Mouse (Mus musculus) cerebellum, adult 2 months (tissue): ENCODE measurements around the gene Morc4. TPM values are rescaled to one million over a fixed set of nuclear protein-coding genes. Genes with fewer than 3 reads are reported as not detected.

ENCODE experiments used
- DNase-seq, 2 experiments: peaks; one replicate each; pipeline ENCODE4 v3.0.0; 2021
- H3K27ac ChIP-seq: fragments of 200-500 bp; 2 replicates; pipeline ENCODE4 v1.5.1; 2012; ENCODE audit warnings: low read length, control low read depth, inconsistent platforms; ENCODE audit not compliant: insufficient read depth
- H3K27me3 ChIP-seq: fragments of 200-500 bp; 2 replicates; pipeline ENCODE4 v1.6.1; 2012; ENCODE audit warnings: inconsistent platforms, mild to moderate bottlenecking, low read length, moderate library complexity; ENCODE audit not compliant: control insufficient read depth, insufficient read depth
- H3K4me1 ChIP-seq: fragments of 200-500 bp; 2 replicates; pipeline ENCODE4 v1.6.1; 2011; ENCODE audit warnings: low read length; ENCODE audit not compliant: control insufficient read depth, insufficient read depth
- H3K4me3 ChIP-seq: fragments of 200-500 bp; replicated peaks from 2 replicates; pipeline ENCODE3; 2011; ENCODE audit warnings: mild to moderate bottlenecking, low read depth, low read length, control low read depth; ENCODE audit not compliant: insufficient read depth
- CTCF ChIP-seq: fragments of 200-500 bp; IDR thresholded peaks from 2 replicates; pipeline ENCODE4 v1.5.1; 2011; ENCODE audit warnings: low read depth, mild to moderate bottlenecking, control low read depth, low read length, moderate library complexity, borderline replicate concordance; ENCODE audit not compliant: insufficient read depth
- POLR2A ChIP-seq: fragments of 200-500 bp; IDR thresholded peaks from 2 replicates; pipeline ENCODE4 v1.6.1; 2011; ENCODE audit warnings: low read length, control low read depth, borderline replicate concordance; ENCODE audit not compliant: insufficient read depth
- WGBS: fragments of 180-500 bp; shearing (Covaris S2); methylation state at CpG from one replicate; pipeline ENCODE4 v1.1.7; 2018; 5-methylcytosine and 5-hydroxymethylcytosine counted together
- polyA plus RNA-seq: library from polyadenylated mRNA; depleted of rRNA; stranded (reverse); fragments of >200 nt; gene quantifications from 2 replicates; pipeline ENCODE4 v1.2.3, GENCODE M21; 2012

Gene Morc4
- polyA plus RNA-seq, 1 experiment: 7.0 TPM

- no peak overlapping the region for H3K4me3 ChIP-seq
- TF ChIP-seq POLR2A (no peak), CTCF (no peak)
Observed at GRCm38 (mm10) chrX:139854795-139855194, 16.7 kb downstream of the Morc4 start.

GRCm38 (mm10) chrX:139841091-139841490 lies 30.4 kb downstream of the Morc4 start:
- Histone ChIP-seq H3K4me1 (no peaks in the 10 kb centered on the region), H3K27me3 (no peaks in the 10 kb centered on the region), H3K27ac (no peak overlapping the region), H3K4me3 (no peak overlapping the region)
- DNase-seq: no peak
- 88% methylated on average over 6 of the region's 6 CpGs for WGBS
- no peak for TF ChIP-seq POLR2A
- TF ChIP-seq CTCF: no peak

More at GRCm38 (mm10) chrX:139854795-139855194, 16.7 kb downstream of the Morc4 start:
- no peaks in the 10 kb centered on the region for H3K4me1 ChIP-seq
- H3K27me3 ChIP-seq: no peaks in the 10 kb centered on the region
- no peak overlapping the region for H3K27ac ChIP-seq
- no peak for DNase-seq
- 92% methylated on average over 4 of the region's 4 CpGs for WGBS

GRCm38 (mm10) chrX:139839057-139839456 lies 32.4 kb downstream of the Morc4 start:
- no peaks in the 10 kb centered on the region for H3K4me1 ChIP-seq
- no peak overlapping the region for H3K4me3 ChIP-seq
- no peaks in the 10 kb centered on the region for H3K27me3 ChIP-seq
- TF ChIP-seq CTCF (no peak), POLR2A (no peak)
- DNase-seq: no peak
- no peak overlapping the region for H3K27ac ChIP-seq
- 51% methylated on average over 3 of the region's 3 CpGs for WGBS

DNA sequence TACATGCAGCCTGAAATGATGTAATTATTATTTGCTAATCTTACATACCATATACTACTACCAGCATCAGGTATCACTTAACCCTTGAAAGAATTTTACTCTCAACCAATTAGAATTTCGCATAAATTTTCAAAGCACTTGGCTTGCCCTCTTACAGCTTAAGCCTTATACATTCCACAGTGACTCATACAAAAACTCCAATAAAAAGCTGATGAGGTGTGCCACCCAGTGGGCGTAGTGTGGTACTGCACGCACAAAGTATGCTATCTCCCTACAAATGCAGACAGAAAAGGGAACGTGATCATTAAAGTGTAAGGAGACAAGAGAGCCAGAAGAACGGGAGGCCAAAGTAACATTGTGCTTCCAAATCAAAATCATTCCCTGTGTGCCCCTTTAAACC lies 39.0 kb downstream of the Morc4 start:
- 13% methylated on average over 5 of the region's 5 CpGs for WGBS
- Histone ChIP-seq H3K4me1 (no peaks in the 10 kb centered on the region), H3K27me3 (no peaks in the 10 kb centered on the region), H3K27ac (no peak overlapping the region), H3K4me3 (no peak overlapping the region)
- TF ChIP-seq CTCF: peak; percentile 78
- TF ChIP-seq POLR2A: no peak
- peak; percentile 29 to 54 for DNase-seq

DNA sequence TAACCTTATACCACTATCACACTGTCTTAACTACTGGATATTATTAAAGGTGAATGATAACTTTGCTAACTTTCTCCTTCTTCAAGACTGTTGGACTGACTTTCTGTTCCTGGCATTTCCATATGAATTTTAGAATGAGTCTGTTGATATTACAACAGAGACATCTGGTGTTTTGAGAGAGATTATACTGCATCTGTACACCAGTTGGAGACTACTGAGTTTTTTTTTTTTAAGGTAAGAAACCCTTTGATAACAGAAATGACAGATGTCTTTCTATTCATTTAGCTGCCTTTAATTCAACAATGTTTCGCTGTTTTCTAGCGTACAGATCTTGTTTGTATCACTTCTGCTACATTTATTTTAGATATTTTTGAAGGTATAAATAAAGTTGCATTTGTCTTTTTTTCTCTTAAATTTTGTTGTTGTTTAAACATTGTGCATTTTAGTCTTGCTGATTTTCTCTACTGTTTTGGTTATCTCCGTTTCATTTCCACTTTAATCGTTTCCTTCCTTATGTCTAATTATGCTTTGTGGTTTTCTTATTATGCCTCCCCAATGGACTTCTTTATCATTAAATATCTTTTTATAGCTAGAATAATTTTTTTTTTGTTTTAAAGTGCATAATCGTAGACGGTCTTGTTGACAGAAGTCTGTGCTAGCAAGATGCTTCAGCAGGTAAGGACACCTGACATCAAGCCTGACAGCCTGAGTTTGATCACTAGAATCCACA lies 42.9 kb downstream of the Morc4 start:
- Histone ChIP-seq H3K4me1 (no peaks in the 10 kb centered on the region), H3K4me3 (no peak overlapping the region), H3K27ac (no peak overlapping the region), H3K27me3 (no peaks in the 10 kb centered on the region)
- no peak for DNase-seq
- TF ChIP-seq CTCF: no peak
- no peak for TF ChIP-seq POLR2A
- 96% methylated on average over 6 of the region's 6 CpGs for WGBS

DNA sequence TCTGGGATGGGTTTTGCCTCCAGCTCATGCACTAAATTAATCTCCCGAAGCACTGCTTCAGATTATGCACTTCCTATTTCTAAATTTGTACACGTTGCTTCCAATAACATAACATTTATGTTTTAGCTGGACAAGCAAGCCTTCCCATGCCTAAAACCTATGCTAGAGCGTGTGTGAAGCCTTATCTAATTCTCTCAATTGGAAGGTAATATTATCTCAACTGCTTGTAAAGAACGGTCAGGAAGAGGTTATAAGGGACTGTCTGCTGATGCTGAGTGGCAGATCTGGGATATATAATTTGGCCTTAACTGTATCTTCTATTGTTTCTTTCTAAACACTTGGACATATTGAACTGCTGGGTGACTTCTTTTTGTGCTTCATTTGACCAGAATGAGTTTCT lies 44.6 kb downstream of the Morc4 start:
- no peaks in the 10 kb centered on the region for H3K4me1 ChIP-seq
- 87% methylated on average over 4 of the region's 4 CpGs for WGBS
- DNase-seq: no peak
- H3K27ac ChIP-seq: no peak overlapping the region
- no peaks in the 10 kb centered on the region for H3K27me3 ChIP-seq
- TF ChIP-seq CTCF: no peak
- no peak for TF ChIP-seq POLR2A
- H3K4me3 ChIP-seq: no peak overlapping the region

- WGBS: 88% methylated on average over 1 of the region's 1 CpGs
- Histone ChIP-seq H3K4me1 (no peaks in the 10 kb centered on the region), H3K27me3 (no peaks in the 10 kb centered on the region), H3K4me3 (no peak overlapping the region), H3K27ac (no peak overlapping the region)
- no peak for DNase-seq
- TF ChIP-seq CTCF: no peak
- no peak for TF ChIP-seq POLR2A
Observed at GRCm38 (mm10) chrX:139825402-139825801, 46.1 kb downstream of the Morc4 start.

- WGBS: 53% methylated on average over 5 of the region's 5 CpGs
- H3K4me1 ChIP-seq: no peaks in the 10 kb centered on the region
- no peak for TF ChIP-seq CTCF
- TF ChIP-seq POLR2A: no peak
- H3K4me3 ChIP-seq: no peak overlapping the region
- no peak for DNase-seq
- H3K27ac ChIP-seq: no peak overlapping the region
- no peaks in the 10 kb centered on the region for H3K27me3 ChIP-seq
Observed at GRCm38 (mm10) chrX:139815201-139815600, 56.3 kb downstream of the Morc4 start.
